Mouse (Mus musculus) layer of hippocampus, adult 18-20 months (tissue): ENCODE measurements around the gene Glmn. TPM values are rescaled to one million over a fixed set of nuclear protein-coding genes. Genes with fewer than 3 reads are reported as not detected.

Experiments used
- DNase-seq, 2 experiments: peaks; one replicate each; pipeline ENCODE4 v3.0.0; 2022; ENCODE audit warnings: low spot score in 2 of 2
- long read RNA-seq: library from polyadenylated mRNA; stranded (forward); transcript quantifications from one replicate; pipeline ENCODE4 v2.0.0, GENCODE M21; 2021
- total RNA-seq, 2 experiments: library from RNA; stranded (reverse); gene quantifications; 2 replicates each; pipeline ENCODE4 v1.2.3; 2021

The Glmn gene
- total RNA-seq: 10 to 100 TPM; 13.2 to 14.6 TPM
- long read RNA-seq, transcript Glmn-201 (19 exons, 2,015 nt): major isoform, 5 of 11 reads
- long read RNA-seq, partial matches to known transcripts: 0 of 11 reads
- long read RNA-seq, other reads (novel, unspliced or antisense): 5 of 11 reads

DNA sequence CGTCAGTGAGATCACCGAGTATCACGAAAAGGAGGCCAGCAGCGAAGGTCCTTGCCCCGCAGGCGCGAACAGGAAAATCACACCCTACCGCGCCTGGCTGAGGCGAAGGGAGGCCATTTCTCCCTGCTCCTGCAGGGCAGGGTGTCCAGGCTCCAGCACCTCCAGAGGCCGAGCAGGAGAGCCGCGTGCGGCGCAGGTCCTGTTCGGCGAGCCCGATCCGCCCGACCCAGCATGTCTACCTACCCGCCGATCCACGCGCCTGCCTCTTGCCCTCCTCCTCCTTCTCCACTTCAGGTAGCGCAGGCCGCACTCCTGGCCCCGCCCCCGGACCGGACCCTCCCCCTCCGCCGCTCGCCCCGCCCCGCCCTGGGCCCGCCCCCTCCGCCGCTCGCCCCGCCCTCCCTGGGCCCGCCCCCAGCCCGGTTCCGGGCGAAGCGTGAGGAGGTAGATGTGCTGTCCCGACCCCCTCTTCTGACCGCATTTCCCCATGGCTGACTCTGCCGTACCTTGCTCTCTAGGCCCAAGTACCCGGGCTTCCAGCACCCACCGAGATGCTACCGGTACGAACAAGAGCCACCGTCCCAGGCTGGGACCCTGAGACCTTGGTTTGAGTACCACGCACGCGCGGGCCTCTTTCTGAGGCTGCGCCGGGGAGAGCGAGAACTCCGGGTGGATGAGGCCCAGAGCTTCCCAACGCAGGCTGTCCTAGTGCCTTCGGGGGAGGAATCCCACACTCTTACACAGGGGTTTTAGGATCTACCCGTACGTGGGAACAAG lies at the start of gene Glmn, which contains the start of gene Rpap2:
Gene Glmn, minus strand, starts transcription at position 588 of the 777 bp plus-strand sequence.
Gene Rpap2, plus strand, starts transcription at position 73 of the 777 bp plus-strand sequence.
- peak; percentile 69 to 84 for DNase-seq

DNA sequence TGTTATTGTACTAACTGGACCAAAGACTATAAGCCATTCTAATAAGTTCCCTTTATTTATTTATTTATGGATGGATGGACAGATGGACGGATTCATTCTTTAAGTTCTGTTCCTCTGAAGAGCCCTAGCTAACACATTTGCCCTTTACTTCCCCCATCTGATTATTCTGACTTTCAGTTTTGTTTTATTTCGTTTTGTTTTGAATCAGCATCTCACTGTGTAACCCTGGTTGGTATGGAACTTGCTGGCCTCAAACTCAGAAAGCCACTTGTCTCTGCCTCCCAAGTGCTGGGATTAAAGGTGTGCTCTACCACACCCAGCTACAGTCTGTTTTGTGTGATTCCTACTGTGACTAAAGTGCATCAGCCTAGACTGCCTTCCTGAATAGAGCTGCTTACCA lies 48.2 kb upstream of the Glmn start:
- DNase-seq: no peak

DNA sequence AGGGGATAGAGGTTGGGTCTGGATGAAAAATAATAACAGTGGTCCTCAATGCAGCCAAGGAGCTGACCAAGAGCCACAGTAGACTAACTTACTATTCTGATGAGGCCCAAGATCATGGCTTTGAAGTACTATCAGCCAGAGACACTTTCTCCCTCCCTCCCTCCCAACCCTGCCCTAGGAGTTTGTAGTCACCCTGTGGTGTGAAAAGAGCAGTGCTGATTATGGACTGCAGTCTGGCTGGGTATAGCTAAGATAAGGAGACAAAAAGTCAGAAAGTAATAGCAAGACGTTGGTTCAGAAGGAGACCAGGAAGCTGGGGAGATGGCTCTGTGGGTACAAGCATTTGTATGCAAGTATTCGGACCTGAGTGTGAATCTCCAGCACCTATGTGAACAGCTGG lies 46.9 kb upstream of the Glmn start:
- no peak for DNase-seq

DNA sequence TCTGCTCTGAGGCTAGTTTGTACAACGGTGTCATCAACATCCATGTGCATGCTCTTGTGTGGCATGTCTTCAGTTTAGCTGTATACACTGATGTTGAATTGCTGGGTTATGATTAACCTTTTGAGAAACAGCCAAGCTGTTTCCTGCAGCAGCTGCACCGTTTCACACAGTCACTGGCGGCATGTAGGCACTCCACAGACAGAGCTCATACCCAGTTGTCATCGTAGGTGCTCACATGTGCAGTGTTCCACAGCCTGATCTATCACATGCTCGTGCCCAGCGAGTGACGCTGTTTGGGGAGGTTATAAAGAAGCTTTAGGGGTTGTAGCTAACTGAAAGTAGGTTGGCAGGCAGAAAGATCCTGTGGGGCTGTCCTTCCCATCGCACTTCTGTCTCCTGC lies 40.7 kb upstream of the Glmn start:
- DNase-seq: no peak

DNA sequence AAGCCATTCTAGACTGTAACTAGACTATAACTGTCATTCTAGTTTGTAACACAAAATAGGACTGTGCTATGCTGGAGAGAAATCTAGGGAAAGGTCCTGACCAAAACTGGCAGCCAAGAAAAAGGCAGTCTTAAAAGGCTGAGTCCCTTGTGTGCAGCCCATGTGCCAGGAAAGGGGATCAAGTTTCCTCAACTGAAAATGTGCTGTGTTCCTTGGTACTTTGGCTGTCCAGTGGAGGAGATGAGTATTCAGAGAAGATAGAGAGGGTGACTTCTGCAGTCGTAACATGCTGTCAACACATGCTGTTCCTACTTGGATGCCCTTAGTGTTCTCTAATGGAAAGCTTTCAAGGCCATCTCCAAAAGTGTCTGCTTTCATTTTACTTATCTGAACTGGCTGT lies 39.4 kb upstream of the Glmn start:
- no peak for DNase-seq

DNA sequence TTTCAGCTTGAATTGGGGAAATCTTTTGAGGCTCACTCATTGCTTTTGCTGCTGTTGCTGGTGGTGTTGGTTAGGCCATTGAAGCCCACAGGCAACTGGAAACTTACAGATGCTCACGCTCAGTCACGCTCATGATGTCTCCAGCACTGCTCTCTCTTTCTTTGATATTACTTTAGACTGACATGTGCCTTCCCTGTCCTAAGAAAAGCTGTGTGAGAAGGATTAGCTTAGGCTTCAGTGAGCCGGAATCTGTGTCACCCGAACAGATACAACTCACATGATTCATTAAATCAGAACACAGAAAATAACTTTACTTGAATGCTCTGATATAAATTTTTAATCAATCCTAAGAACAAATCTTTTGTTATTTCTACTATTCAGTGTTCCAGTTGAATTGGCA lies 36.0 kb upstream of the Glmn start:
- no peak for DNase-seq

DNA sequence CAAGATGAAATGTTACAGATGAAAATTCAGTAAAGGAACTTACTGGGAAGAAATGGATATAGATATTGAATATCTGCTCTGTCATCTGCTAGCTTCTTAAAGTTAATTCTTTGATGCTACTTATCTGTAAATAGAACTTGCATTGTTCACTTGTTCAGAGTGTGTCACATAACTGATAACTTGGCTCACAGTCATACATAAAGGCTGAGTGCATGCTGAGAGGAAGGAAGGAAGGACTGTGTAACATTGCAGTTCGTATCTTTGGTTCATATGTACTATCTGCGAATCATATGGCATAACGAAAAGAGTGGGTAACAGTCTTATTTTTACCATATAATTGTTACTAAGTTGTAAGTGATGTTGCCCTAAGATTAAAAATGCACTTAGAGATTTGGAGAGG lies 23.6 kb upstream of the Glmn start:
- no peak for DNase-seq

DNA sequence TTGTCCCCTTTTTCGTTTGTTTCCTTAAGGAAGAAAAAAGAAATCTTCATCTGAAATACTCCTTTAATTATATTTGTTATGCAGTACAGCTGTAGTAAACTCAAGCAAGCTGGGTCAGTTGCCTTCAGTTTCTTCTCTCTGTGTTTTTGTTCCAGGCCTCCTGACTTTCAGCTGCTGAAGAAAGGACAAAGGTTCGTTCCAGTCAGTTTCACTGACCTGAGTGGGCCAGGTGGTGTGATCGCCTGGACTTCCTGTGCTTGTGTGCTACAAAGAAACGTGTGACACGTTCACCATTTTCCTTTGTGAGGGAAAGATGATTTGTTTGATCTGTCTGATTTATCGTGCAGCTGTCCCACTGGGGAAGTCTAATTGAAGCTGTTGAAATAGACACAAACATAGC lies 20.3 kb upstream of the Glmn start:
- DNase-seq: no peak

DNA sequence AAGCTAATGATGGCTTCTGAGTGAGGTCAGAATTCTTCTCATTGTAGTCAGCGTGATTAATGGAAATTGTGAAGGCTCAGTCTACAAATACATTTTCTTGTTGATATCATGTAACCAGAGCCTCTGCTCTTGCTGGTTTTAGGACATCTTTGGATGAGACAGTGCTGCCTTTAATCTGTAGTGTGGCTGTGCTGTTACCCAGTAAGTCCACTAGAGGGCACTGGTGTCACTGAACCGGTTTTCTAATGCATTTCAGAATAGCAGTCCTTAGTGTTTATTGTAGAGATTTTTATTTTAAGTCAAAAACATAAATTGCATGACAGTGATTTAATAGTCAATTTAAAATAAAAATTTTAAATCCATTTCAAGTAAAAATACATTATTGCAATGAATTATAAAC lies 13.5 kb upstream of the Glmn start:
- peak; percentile 57 to 83 for DNase-seq

DNA sequence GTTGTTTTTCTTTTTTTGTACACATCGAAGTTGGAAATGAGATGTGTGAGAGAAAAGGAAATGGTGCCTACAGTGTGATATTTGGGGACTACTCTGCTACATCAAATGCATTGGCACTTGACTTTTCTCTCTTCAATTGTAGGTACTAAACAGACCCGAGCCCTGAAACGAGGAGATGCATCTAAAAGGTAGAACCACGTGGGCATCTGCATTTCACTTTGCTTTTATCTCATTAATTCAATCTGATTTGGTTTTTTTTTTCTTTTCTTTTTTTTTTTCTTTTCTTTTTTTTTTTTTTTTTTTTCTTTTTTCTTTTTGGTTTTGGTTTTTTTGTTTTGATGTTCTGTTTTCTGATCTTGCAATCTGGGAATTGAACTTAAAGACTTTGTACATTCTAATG lies 692 bp upstream of the Glmn start:
- DNase-seq: no peak

DNA sequence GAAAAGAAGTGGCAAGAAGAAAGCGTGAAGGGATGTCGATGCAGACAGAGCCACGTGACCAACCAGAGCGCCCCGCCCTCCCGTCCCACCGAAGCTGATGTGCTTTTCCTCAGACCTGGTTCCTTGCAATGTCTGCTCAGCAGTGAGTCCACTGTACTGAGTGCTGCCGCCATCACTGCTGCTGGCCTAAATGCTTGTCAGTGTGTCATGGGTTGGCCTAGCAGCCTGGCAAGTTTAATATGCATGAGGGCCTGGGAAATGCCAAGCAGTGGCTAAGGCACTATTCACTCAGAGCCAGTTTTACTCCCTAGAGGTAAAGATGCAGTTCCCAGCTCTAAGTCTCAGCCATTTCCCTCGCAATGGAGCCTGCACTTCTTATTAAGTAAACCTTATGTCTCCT lies 28.5 kb downstream of the Glmn start:
- peak in 1 of 2 experiments; percentile 7 for DNase-seq

DNA sequence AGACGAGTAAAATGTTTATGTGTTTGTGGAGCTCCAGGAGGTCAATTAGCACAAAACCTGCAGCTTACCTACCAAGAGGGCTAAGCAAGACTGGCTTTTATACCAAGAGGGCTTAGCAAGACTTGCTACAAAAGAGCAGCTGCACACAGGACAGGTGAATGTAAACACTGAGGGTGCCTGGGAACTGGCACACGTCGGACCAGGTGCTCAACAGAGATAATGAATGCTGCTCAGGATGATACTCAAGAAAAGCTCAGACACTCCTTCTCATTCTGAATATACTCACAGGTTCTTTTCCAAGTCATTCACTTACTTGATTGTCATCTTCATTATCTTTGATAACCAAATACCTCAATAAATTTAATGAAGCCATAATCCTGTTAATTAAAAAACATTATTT lies 40.7 kb downstream of the Glmn start:
- DNase-seq: no peak

DNA sequence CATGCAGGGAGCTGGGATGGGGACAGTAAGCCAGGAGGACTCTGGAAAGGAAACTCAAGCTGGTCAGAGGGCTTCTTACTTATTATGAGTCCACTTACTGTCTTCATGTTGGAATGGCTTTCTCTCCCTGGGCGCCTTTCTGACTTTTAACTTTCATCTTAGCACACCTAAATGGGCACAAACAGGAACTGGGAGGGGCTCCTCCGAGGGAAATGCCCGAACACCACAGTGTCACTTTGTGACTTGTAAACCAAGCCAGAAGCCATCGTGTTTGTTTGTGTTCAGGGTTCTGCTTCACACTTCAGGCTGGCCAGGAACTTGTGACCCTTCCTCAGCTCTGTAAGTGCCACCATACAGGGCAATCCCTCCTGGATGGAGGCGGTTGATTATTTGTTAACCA lies 43.4 kb downstream of the Glmn start:
- no peak for DNase-seq

DNA sequence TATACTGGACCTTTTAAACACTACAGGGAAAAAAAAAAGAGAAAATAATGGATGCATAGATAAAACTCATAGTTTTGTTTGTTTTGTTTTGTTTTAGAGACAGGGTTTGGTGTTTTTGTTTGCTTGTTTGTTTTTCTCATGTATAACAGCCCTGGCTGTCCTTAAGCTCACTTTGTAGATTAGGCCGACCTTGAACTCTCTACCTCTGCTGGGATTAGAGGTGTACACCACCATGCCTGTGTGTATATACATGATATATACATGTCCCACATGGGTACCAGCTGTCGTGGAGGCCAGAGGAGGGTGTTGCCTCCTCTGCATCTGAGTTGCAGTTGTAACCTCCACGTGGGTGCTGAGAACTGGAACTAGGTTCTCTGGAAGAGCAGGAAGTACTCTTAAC lies 49.2 kb downstream of the Glmn start:
- no peak for DNase-seq

DNA sequence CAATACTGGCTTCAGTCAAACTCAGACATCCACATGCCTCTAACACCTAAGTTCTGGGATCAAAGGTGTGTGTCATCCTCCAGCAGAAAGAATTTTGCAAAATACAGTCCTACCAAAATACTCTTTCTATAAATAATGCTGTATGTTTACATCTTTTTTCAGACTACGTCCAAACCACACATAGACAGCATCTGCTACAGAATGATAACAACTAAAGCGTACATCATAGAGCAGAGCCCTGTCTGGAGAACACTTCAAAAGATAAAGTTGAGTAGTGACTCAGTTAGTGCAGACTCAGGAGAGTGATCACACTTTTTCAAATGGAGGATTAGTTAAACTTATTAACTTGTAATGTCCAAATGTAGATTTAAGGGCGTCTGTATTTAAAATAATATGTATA lies 49.7 kb downstream of the Glmn start:
- DNase-seq: no peak

DNA sequence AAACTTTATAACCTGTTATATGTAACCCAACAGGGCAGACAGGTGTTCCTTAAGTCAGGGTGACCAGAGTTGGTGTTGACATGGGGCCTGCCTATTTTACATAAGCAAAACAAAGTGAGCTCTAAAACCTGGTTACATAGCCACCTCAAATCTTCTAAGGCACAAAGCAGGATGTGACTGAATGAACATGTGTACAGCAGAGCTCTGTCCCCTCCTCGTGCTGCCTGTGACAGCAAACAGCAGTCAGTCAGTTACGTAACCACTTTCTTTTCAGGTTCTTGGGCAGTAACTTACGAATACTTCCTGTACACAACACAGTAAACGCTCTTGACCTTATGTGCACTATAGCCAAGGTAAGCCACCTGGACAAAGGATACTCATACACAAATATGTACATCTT lies 51.8 kb downstream of the Glmn start:
- no peak for DNase-seq

DNA sequence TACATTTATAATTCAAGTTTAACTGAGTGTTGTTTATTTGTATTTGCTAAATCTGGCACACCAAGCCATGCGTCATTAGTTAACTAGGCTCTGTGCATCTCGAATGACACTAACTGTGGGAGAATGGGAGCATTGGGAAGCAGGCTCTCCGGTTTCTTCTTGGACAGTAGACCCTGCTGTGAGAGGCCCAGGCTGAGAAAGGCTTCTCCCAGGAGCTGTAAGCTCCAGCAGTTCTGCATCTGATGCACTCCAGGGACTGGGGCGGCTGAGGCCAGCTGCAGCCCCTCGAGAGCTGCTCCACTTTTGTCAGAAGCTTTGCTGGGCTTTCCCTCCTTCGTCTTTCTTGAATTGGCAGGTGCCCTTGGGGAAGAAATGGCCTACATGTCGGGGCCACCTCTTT lies 56.0 kb downstream of the Glmn start:
- DNase-seq: no peak

DNA sequence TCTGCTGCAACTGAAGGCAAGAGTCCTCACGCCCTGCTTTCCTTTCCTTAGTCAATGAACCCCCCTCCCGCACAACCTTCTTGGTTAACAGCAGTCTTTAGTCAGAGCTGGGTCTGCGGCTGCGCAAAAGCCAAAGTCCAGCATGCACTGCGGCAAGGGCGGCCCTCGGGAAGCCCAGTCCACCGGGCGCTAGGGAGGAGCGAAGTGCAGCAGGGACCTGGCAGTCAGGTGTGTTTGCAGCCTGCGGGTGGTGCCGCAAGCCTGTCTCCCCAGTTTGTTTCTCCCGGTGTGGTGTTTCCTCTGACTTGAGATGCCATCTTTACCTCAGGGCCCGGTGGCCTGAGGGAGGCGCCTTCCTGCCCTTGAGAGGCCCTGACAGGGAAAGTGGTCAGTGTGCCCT lies 63.1 kb downstream of the Glmn start, which contains the start of gene 1700028K03Rik:
Gene 1700028K03Rik, plus strand, starts transcription at position 129 of the 400 bp plus-strand sequence.
- DNase-seq: no peak

DNA sequence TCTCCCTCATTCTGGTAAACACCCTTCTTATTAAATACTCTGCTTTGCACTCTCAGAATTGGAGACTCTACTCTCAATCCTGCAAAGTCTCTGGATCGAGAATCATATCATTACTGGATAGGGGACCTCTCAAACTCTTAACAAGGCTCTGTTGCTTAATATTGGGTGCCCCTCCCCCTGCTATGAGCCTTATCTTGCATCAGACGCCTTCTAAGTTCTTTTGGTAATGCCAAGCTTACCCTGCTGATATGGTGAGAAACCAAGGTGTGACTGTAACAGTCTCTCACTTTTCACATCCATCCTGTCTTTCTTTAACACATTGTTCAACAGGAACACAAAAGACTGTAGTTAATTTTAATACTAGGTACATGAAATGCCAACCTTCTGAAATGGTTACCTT lies 64.1 kb downstream of the Glmn start:
- no peak for DNase-seq

DNA sequence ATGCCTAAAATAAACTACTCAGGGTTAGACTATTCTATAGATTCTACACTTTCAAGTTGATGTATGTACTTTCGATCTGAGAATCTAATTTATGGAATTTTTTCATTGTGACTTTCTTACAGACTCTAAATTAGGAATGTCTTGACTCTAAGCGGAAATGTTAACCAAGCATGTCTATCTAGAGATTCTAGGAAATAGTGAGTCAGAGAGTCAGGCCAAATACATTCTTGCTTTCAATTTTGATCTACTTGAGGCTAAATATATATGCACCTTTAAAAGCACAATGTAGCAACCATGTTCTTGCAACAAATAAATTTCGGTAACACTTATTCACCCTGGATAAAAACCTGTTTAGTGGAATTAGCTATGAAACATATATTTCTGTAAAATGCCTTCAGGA lies 68.8 kb downstream of the Glmn start:
- DNase-seq: no peak

DNA sequence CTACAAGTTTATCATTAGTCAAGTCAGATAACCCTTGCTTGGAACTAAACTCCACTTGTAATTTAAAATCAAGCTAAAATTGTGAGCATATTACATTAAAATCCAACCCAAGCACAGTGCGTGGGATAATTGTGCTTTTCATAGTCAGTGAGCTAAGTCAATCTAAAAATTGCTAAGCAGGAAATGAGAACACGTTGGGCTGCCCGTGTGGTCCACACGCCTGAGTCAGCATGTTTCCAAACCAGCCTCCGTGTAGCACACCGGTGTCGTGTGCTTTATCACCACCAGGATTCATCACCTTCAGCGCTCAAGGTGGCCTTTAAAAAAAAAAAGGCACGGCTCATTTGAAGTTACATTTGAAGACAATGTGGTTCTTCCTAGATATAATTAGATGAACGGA lies 73.4 kb downstream of the Glmn start:
- DNase-seq: peak; percentile 30 to 60

DNA sequence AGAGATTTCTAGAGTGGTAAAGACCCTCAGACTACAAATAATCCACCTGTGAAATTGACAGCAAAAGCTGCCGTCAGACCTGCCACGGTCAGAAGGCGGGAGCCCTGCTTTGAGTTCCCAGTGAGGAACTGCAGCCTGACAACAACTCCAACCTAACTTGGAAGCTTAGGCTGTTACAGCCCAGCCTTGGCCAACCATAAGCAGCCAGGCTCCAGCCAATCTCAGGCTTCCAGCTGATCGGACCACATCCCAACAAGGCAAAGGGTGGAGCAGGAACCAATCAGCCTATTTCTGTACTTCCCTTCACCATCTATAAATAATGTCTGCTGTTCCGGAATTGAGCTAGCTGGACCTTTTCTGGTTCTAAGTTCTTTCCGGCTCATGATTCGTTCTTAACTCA lies 75.8 kb downstream of the Glmn start:
- DNase-seq: no peak

DNA sequence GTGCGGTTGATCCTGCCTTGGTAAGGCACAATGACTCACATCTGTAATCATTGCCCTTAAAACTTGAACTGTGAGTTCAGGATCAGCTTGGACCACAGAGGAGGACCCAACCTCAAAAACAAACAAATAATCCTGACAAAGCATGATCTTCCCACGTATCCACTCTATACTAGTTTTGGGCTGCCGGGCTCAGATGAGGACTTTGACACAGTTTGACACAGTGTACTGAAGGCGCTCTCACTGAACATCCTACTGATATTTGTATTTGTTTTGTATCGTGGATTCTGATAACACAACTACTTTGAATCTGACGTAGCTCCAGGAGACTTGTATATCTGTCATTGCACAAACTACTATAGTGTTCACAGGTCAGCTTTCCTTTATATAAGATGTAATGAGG lies 76.3 kb downstream of the Glmn start:
- DNase-seq: no peak
